Mouse (Mus musculus): ENCODE measurements around the gene Mecr. TPM values are rescaled to one million over a fixed set of nuclear protein-coding genes. Genes with fewer than 3 reads are reported as not detected.
"Not testable (repeated sequence)": the region's sequence is repeated elsewhere in the genome, so short reads cannot be mapped to it uniquely, and the experiment has no call there.

Mecr gene
- polyA plus RNA-seq (2015; fragmentation: Nextera tagmentation; extraction: Ambion mirVana): 35.6 and 36.1 TPM in 2 replicates

DNA sequence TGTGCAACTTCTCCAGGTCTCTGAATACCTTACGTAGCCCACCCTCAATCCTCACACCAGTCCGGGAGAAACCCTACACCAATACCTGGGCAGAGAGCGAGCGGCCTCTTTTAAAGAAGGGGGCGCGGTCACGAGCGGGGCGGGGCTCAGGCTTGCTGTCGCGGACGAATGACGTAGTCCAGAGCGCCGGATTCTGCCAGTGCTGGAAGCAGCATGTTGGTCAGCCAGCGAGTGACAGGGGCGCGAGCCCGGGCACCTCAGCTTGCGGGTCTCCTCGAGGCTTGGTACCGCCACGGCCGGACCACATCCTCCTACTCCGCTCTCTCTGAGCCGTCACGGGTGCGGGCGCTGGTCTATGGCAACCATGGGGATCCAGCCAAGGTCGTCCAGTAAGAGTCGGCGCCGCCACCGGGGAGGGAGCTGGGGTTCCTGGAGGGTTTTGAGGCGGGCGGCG, at the start of gene Mecr:
TSS of gene Mecr (plus strand) at position 181 of the 454 bp plus-strand sequence.
- Histone ChIP-seq H3K9me3 (no peaks in the 10 kb centered on the region), H3K27ac (replicated peaks) (no peak within 1 kb of the TSS), H3K4me2 (peak within 1 kb of the TSS; percentile 93), H3K9ac (peak within 1 kb of the TSS; percentile 82), H3K4me1 (replicated peaks) (peaks cover 15% of the 10 kb centered on the region), H3K4me3 (peak within 1 kb of the TSS; percentile 88), H3K27me3 (peaks cover 34% of the 10 kb centered on the region), H3K36me3 (0 out of 2 replicates have a peak, but pooled peaks cover 3% of the 10 kb centered on the region)
- under 1% methylated on average over 37 of the region's 37 CpGs for WGBS
- ATAC-seq (ENCODE audit: low read depth): peak; percentile 86

- Histone ChIP-seq H3K27me3 (no peaks in the 10 kb centered on the region), H3K4me2 (no peak overlapping the region), H3K9me3 (no peaks in the 10 kb centered on the region), H3K27ac (replicated peaks) (no peak overlapping the region), H3K9ac (no peak overlapping the region), H3K4me3 (no peak overlapping the region), H3K4me1 (replicated peaks) (no peaks in the 10 kb centered on the region), H3K36me3 (no peaks in the 10 kb centered on the region)
- no peak for ATAC-seq (ENCODE audit: low read depth)
- WGBS: 75% methylated on average over 14 of the region's 14 CpGs
These were observed 46.8 kb upstream of the Mecr start for GRCm38 (mm10) chr4:131796312-131797080.

GRCm38 (mm10) chr4:131797483-131797882, 45.8 kb upstream of the Mecr start:
- H3K36me3 ChIP-seq: no peaks in the 10 kb centered on the region
- no peaks in the 10 kb centered on the region for H3K4me1 ChIP-seq (replicated peaks)
- H3K9ac ChIP-seq: no peak overlapping the region
- no peak overlapping the region for H3K4me2 ChIP-seq
- H3K27ac ChIP-seq (replicated peaks): no peak overlapping the region
- no peak overlapping the region for H3K4me3 ChIP-seq
- no peaks in the 10 kb centered on the region for H3K9me3 ChIP-seq
- WGBS: 74% methylated on average over 7 of the region's 7 CpGs
- no peak; the same call in 1 of the 2 replicates for ATAC-seq (ENCODE audit: low read depth)
- no peaks in the 10 kb centered on the region for H3K27me3 ChIP-seq

DNA sequence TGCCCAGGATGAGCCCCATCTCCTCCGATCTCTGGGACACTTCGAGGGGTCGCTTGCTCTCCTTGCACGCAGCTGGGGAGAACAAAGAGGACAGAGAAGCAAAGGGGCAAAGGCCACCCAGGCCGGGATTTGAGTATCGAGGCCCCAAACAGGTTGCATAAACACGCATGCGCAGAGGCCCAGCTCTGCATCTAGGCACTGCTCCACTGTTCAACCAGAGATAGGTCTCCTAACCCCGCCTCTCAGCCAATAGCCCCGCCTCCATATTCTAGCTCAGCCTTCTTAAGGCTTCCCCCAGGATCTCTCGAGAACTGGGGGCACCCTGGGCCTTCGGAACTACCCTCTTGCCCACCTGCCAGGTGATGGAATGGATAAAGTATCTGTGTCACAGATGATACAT, 45.4 kb upstream of the Mecr start:
- Histone ChIP-seq H3K27me3 (no peaks in the 10 kb centered on the region), H3K9ac (no peak overlapping the region), H3K4me2 (no peak overlapping the region), H3K9me3 (no peaks in the 10 kb centered on the region), H3K4me1 (replicated peaks) (no peaks in the 10 kb centered on the region), H3K27ac (replicated peaks) (no peak overlapping the region), H3K36me3 (no peaks in the 10 kb centered on the region), H3K4me3 (no peak overlapping the region)
- 60% methylated on average over 12 of the region's 12 CpGs for WGBS
- no peak for ATAC-seq (ENCODE audit: low read depth)

- Histone ChIP-seq H3K36me3 (no peaks in the 10 kb centered on the region), H3K27ac (replicated peaks) (no peak overlapping the region), H3K9ac (no peak overlapping the region), H3K4me1 (replicated peaks) (no peaks in the 10 kb centered on the region), H3K27me3 (no peaks in the 10 kb centered on the region), H3K9me3 (no peaks in the 10 kb centered on the region), H3K4me3 (no peak overlapping the region), H3K4me2 (no peak overlapping the region)
- 0% methylated on average over 1 of the region's 4 CpGs for whole genome bisulfite sequencing
- ATAC-seq (ENCODE audit: low read depth): no peak
These were observed 44.3 kb upstream of the Mecr start for GRCm38 (mm10) chr4:131798968-131799367.

GRCm38 (mm10) chr4:131803846-131804245, 39.4 kb upstream of the Mecr start:
- no peak overlapping the region for H3K4me3 ChIP-seq
- WGBS: 78% methylated on average over 9 of the region's 9 CpGs
- ATAC-seq (ENCODE audit: low read depth): no peak

DNA sequence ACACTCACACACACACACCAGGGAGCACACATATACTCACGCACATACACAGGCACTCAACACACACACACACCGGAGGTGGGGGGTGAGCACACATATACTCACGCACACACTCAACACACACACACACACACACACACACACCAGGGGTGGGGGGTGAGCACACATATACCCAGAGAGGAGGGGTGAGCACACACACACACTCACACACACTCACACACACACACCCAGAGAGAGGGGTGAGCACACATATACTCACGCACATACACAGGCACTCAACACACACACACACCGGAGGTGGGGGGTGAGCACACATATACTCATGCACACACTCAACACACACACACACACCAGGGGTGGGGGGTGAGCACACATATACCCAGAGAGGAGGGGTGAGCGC, 38.5 kb upstream of the Mecr start:
- H3K4me1 ChIP-seq (replicated peaks); H3K4me2 ChIP-seq; H3K4me3 ChIP-seq; H3K27ac ChIP-seq (replicated peaks); H3K9me3 ChIP-seq; H3K27me3 ChIP-seq; H3K9ac ChIP-seq; H3K36me3 ChIP-seq: not testable (repeated sequence)
- peak; percentile 59; the same call in 1 of the 2 replicates for ATAC-seq (ENCODE audit: low read depth)
- 98% methylated on average over 4 of the region's 6 CpGs for WGBS

More at GRCm38 (mm10) chr4:131803846-131804245, 39.4 kb upstream of the Mecr start:
- Histone ChIP-seq H3K9ac (no peak overlapping the region), H3K27ac (replicated peaks) (no peak overlapping the region), H3K4me2 (no peak overlapping the region), H3K4me1 (replicated peaks) (no peaks in the 10 kb centered on the region), H3K9me3 (no peaks in the 10 kb centered on the region), H3K36me3 (no peaks in the 10 kb centered on the region), H3K27me3 (no peaks in the 10 kb centered on the region)

DNA sequence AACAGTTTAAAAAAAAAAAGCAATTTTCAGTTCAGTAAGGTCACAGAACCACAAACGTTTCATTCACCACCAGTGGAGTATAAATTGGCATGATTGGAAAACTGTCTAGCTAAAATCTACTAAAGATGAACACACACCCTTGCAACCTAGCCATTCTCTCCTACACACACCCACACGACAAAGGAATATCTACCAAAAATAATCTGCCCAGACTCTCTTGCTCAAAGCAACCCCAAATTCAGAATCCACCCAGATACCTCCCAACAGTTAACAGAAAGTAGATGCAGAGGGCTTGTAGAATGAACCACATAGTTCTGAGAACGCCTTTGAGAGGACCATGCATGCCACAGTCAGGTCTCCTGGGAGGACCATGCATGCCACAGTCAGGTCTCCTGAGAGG, 38.0 kb upstream of the Mecr start:
- Histone ChIP-seq H3K4me1 (replicated peaks) (no peaks in the 10 kb centered on the region), H3K9me3 (no peaks in the 10 kb centered on the region), H3K4me2 (no peak overlapping the region), H3K27me3 (no peaks in the 10 kb centered on the region), H3K9ac (no peak overlapping the region), H3K4me3 (no peak overlapping the region), H3K27ac (replicated peaks) (no peak overlapping the region), H3K36me3 (no peaks in the 10 kb centered on the region)
- 72% methylated on average over 3 of the region's 3 CpGs for WGBS
- no peak for ATAC-seq (ENCODE audit: low read depth)

DNA sequence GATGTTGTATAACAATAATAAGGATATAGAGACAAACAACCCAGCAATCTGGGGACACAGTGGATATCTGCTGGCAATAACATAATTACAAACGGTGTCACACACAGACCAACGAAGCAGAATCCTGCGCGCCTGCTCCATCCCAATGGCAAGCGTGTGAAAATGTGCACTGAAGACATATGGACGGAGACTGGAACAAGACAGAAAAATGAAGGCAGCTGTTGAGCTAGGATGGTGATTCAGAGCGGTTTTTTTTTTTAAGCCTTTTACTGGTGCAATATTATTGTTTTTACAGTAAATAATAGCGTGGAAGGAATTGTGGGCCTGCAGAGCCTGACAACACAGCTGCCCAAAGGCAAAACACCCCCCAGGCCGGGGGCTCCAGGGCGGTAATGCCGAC, 30.8 kb upstream of the Mecr start:
- no peaks in the 10 kb centered on the region for H3K27me3 ChIP-seq
- ATAC-seq (ENCODE audit: low read depth): no peak
- H3K4me2 ChIP-seq: no peak overlapping the region
- no peaks in the 10 kb centered on the region for H3K36me3 ChIP-seq
- H3K9me3 ChIP-seq: no peaks in the 10 kb centered on the region
- WGBS: 72% methylated on average over 11 of the region's 11 CpGs
- H3K27ac ChIP-seq (replicated peaks): no peak overlapping the region
- H3K9ac ChIP-seq: no peak overlapping the region
- no peaks in the 10 kb centered on the region; the same call in 1 of the 2 replicates for H3K4me1 ChIP-seq (replicated peaks)
- no peak overlapping the region for H3K4me3 ChIP-seq

DNA sequence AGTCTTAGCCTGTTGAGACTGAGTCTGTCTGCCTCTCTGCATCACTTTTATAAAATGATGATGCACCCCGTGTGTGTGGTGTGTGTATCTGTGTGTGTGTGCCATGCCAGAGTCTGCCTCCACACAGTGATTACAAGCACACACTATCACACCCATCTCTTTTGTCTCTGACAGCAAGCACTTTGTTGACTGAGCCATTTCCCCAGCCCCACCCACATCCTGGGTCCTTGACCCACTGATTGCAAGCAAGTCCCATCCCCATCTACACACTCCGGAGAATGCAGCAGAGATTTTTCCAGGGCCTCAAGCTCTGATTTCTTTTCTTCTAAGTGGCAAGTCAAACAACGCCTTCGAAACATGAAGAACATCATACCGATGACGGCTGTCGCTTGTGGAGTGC, 29.5 kb upstream of the Mecr start:
- Histone ChIP-seq H3K9me3 (no peaks in the 10 kb centered on the region), H3K4me3 (no peak overlapping the region), H3K27ac (replicated peaks) (no peak overlapping the region), H3K27me3 (no peaks in the 10 kb centered on the region), H3K4me1 (replicated peaks) (no peaks in the 10 kb centered on the region; the same call in 1 of the 2 replicates), H3K9ac (no peak overlapping the region), H3K36me3 (no peaks in the 10 kb centered on the region), H3K4me2 (no peak overlapping the region)
- ATAC-seq (ENCODE audit: low read depth): no peak
- whole genome bisulfite sequencing: 94% methylated on average over 7 of the region's 7 CpGs

DNA sequence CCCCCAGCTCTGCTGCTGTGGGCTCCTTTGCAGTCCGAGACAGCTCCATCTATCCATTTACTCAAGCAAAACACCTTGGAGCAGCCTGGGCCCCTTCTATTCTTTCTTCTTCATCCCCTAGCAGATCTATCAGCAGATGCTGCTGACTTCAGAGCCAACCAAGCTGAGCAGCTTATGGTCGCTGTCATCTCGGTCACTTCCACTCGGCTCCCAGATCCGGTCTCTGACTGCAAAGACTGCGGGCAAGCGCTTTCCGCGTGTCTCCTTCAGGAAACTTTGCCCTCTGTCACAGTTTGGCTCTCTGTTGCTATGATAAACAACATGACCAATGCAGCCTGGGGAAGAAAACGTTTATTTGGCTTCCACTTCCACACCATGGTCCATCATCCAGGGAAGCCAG, 28.4 kb upstream of the Mecr start:
- no peak for ATAC-seq (ENCODE audit: low read depth)
- no peaks in the 10 kb centered on the region for H3K36me3 ChIP-seq
- whole genome bisulfite sequencing: 81% methylated on average over 10 of the region's 10 CpGs
- H3K4me3 ChIP-seq: no peak overlapping the region
- no peaks in the 10 kb centered on the region for H3K9me3 ChIP-seq
- no peak overlapping the region for H3K9ac ChIP-seq
- no peak overlapping the region for H3K27ac ChIP-seq (replicated peaks)
- H3K4me1 ChIP-seq (replicated peaks): no peaks in the 10 kb centered on the region; the same call in 1 of the 2 replicates
- H3K4me2 ChIP-seq: no peak overlapping the region
- no peaks in the 10 kb centered on the region for H3K27me3 ChIP-seq

DNA sequence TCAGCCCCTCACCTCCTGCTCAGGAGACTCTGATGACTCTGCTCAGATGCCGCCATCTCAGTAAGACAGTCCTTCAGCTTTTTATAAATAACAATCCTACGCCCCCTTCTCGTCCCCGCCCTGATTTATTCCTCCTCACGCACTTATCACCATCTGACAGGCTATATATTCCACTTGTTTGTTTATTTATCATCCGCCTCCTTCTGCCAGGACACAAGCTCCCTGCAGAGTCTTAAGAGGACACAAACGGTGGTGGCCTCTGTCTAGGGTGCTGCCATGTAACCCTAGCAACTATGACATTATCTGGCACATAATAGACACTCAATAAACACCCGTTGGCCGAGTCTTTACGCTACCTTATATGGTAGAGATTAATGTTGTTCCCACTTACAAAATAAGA, 27.5 kb upstream of the Mecr start:
- peaks cover 2% of the 10 kb centered on the region; the same call in 1 of the 2 replicates for H3K4me1 ChIP-seq (replicated peaks)
- no peaks in the 10 kb centered on the region for H3K36me3 ChIP-seq
- no peak overlapping the region for H3K4me2 ChIP-seq
- no peak overlapping the region for H3K27ac ChIP-seq (replicated peaks)
- no peaks in the 10 kb centered on the region for H3K9me3 ChIP-seq
- no peaks in the 10 kb centered on the region for H3K27me3 ChIP-seq
- no peak overlapping the region for H3K9ac ChIP-seq
- no peak for ATAC-seq (ENCODE audit: low read depth)
- no peak overlapping the region for H3K4me3 ChIP-seq
- 72% methylated on average over 10 of the region's 10 CpGs for WGBS

GRCm38 (mm10) chr4:131818926-131819325, 24.3 kb upstream of the Mecr start:
- no peak overlapping the region for H3K9ac ChIP-seq
- no peaks in the 10 kb centered on the region for H3K36me3 ChIP-seq
- H3K4me3 ChIP-seq: no peak overlapping the region
- WGBS: 52% methylated on average over 23 of the region's 23 CpGs
- no peak overlapping the region for H3K4me2 ChIP-seq
- H3K27ac ChIP-seq (replicated peaks): no peak overlapping the region
- no peak for ATAC-seq (ENCODE audit: low read depth)
- H3K27me3 ChIP-seq: no peaks in the 10 kb centered on the region
- H3K4me1 ChIP-seq (replicated peaks): peaks cover 14% of the 10 kb centered on the region
- no peaks in the 10 kb centered on the region for H3K9me3 ChIP-seq
